Mouse (Mus musculus) brain, embryonic 14.5 days (tissue): ENCODE results near the gene Sf3a1. TPM values are rescaled to one million over a fixed set of nuclear protein-coding genes. Genes with fewer than 3 reads are reported as not detected.

Experiments used
- DNase-seq: peaks from one replicate; pipeline ENCODE4 v3.0.0-alpha.2; 2011; ENCODE audit warnings: low read depth
- CTCF ChIP-seq: fragments of 200-500 bp; IDR thresholded peaks from 2 replicates; pipeline ENCODE4 v1.5.1; 2012; ENCODE audit warnings: inconsistent platforms, mild to moderate bottlenecking, moderate library complexity, borderline replicate concordance; ENCODE audit not compliant: insufficient read depth, insufficient read length; ENCODE audit errors: extremely low read depth
- POLR2A ChIP-seq: fragments of 200-500 bp; IDR thresholded peaks from 2 replicates; pipeline ENCODE4 v1.6.1; 2012; ENCODE audit warnings: mild to moderate bottlenecking, inconsistent platforms, borderline replicate concordance; ENCODE audit not compliant: poor library complexity, insufficient read depth, insufficient read length, severe bottlenecking; ENCODE audit errors: extremely low read depth
- polyA plus RNA-seq: library from polyadenylated mRNA; depleted of rRNA; stranded (reverse); fragments of >200 nt; gene quantifications from 2 replicates; pipeline ENCODE4 v1.2.3, GENCODE M21; 2012

The Sf3a1 gene
- polyA plus RNA-seq, 1 experiment: 84.0 TPM

DNA sequence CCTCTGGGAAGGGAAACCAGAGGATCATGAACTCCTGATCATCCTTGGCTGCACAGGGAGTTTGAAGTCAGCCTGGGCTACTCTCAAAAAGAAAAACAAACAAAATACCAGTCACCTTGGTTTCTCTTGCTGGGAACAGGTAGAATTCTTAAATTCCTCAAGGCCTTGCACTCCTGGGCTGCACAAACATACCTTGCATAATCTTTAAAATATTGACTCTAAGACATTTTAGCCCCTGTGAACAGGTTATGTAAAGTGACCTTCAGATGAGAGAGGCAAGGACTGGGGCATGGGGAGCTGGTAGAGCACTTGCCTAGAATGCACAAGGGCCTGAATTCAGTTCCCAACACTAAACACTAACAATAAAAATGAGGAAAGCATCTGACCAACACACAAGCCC, 18.6 kb upstream of the Sf3a1 start:
- TF ChIP-seq POLR2A: no peak
- TF ChIP-seq CTCF: no peak
- DNase-seq: no peak

DNA sequence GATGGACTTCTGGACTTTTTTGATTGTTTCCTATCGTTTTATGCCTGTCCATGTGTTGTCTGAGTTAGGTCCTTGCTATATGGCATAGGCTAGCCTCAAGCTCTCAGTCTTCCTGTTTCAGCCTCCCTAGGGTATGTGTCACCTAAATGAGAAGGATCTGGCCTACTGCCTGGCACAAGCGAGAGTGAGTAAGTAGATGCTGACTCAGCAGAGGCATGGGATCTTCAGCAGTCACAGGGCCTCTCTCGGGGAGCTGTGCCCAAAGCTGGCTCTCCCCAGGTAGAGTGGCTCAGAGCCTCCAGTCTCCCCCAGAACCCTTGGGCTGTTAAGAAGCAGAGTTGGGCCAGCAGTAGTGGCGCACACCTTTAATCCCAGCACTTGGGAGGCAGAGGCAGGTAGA, 17.8 kb upstream of the Sf3a1 start:
- TF ChIP-seq CTCF: no peak
- no peak for TF ChIP-seq POLR2A

GRCm38 (mm10) chr11:4143281-4144062, 16.7 kb upstream of the Sf3a1 start:
- DNase-seq: peak; percentile 12
- TF ChIP-seq POLR2A (no peak), CTCF (no peak)

More for the DNA sequence above, 17.8 kb upstream of the Sf3a1 start:
- no peak for DNase-seq

GRCm38 (mm10) chr11:4146381-4146780, 13.8 kb upstream of the Sf3a1 start:
- TF ChIP-seq CTCF: no peak
- no peak for TF ChIP-seq POLR2A
- peak; percentile 16 for DNase-seq

DNA sequence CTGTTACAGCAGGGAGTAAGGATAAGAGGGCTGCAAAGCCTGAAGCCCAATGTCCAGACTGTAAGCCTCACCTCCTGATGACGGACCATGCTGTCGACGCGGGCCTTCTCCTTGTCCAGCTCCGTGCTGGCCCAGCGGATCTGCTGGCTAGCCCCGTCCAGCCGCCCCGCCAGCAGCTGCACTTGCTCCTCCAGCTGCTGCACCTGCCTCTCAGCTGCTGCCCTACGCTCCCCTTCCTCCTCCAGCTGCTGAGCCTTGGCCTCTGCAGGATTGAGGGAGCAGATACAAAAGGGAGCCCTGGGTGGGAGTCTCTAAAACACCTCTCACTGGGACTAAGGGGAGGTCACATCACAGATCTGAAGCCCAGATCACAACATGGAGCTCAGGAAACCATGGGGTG, 13.1 kb upstream of the Sf3a1 start:
- no peak for DNase-seq
- TF ChIP-seq CTCF (no peak), POLR2A (no peak)

GRCm38 (mm10) chr11:4148120-4148519, 12.0 kb upstream of the Sf3a1 start:
- TF ChIP-seq POLR2A: no peak
- TF ChIP-seq CTCF: no peak
- no peak for DNase-seq

GRCm38 (mm10) chr11:4148536-4149156, 11.5 kb upstream of the Sf3a1 start:
- DNase-seq: no peak
- TF ChIP-seq CTCF: no peak
- no peak for TF ChIP-seq POLR2A

- DNase-seq: no peak
- TF ChIP-seq POLR2A: no peak
- no peak for TF ChIP-seq CTCF
Observed at GRCm38 (mm10) chr11:4149886-4150285, 10.3 kb upstream of the Sf3a1 start.

DNA sequence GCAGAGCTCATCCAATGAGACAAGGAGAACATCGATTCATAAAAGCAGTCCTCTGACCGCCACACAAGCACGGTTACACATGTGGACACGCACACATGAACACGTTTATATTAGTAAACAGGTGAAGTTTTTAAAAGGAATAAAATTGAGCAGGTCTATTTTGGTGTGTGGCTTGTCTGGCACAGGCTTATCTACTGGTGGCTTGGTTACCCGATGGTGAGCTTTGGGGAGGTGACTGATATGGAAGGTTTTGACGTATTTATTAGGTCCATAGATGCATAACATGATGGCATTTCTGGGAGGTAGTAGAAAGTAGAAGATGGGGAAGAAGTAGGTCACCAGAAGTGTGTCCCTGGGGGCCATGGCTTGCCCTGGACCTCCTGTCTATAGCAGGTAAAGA, 6.5 kb upstream of the Sf3a1 start:
- no peak for DNase-seq
- TF ChIP-seq POLR2A (no peak), CTCF (no peak)

DNA sequence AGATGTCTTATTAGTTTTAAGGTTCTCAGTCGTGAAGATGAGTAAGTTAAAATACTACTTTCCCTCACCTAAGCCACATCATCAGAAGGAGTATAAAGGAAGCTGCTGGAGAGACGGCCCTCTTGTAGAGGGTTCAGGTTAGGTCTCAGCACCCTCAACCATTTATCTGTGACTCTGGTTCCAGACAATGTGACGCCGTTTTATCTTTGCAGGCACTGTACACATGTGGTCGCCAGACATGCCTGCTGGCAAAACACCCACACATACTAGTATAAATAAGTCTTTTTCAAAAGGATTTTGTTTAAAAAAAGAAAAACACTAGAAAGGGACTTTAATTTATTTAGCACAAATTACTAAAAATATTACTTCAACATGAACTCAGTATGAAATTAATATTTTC, 4.5 kb upstream of the Sf3a1 start:
- DNase-seq: no peak
- no peak for TF ChIP-seq CTCF
- TF ChIP-seq POLR2A: no peak

GRCm38 (mm10) chr11:4158676-4159075, 1.5 kb upstream of the Sf3a1 start:
- no peak for DNase-seq
- TF ChIP-seq CTCF (no peak), POLR2A (no peak)

- TF ChIP-seq CTCF (no peak), POLR2A (no peak)
- DNase-seq: no peak
Observed at GRCm38 (mm10) chr11:4160758-4161480, 769 bp downstream of the Sf3a1 start.

DNA sequence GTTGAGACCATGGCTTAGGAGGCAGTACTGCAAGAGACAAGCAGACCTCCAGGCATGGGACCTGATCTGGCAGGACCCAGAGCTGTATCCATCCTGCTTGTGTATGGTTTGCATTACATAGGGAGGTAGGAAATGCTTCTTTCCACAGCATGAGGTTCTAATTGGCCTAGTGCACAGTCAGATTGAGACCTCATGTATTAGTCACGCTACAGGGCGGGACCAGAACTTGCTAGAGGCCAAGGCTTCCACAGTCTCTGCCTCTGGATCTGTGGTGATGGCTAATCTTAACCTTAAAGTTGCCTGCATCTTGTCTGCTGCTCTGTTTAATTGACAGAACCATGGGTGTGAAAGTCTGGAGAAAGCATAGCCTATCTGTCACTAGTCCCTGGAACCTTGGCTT, 4.6 kb downstream of the Sf3a1 start:
- DNase-seq: no peak
- no peak for TF ChIP-seq POLR2A
- no peak for TF ChIP-seq CTCF
